Mouse (Mus musculus): ENCODE results near the gene Crb3. TPM values are rescaled to one million over a fixed set of nuclear protein-coding genes. Genes with fewer than 3 reads are reported as not detected.
"Not testable (repeated sequence)": the region's sequence is repeated elsewhere in the genome, so short reads cannot be mapped to it uniquely, and the experiment has no call there.

The Crb3 gene
- total and polyA plus RNA-seq, 2 experiments from 2014 or later = 3.5 to 4.0 TPM

DNA sequence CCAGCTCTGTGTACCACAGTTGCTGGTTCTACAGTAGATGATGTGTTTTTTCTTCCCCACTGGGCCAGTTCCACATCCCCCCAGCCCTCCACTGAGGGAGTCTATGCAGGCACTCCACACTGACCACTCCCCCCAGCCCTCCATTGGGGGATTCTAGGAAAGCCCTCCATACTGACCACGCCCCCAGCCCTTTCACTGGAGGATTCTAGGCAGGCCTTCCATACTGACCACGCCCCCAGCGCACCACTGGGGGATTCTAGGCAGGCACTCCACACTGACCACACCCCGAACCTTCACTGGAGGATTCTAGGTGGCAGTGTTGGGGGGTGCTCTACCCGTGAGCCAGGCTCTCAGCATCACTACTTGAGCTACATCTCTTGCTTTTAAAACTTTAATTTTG, 11.5 kb upstream of the Crb3 start:
- H3K4me2 ChIP-seq (ENCODE audit: low read depth) = no peak overlapping the region
- no peaks in the 10 kb centered on the region for H3K27me3 ChIP-seq (ENCODE audit: insufficient read depth, low read length)
- no peak overlapping the region for H3K9ac ChIP-seq
- H3K27ac ChIP-seq (ENCODE audit: low read depth, low read length) = no peak overlapping the region
- ATAC-seq (no peak), DNase-seq (no peak)
- H3K9me3 ChIP-seq (ENCODE audit: low read length) = no peaks in the 10 kb centered on the region
- H3K4me3 ChIP-seq (ENCODE audit: low read depth, low read length) = no peak overlapping the region
- no peaks in the 10 kb centered on the region for H3K4me1 ChIP-seq (ENCODE audit: insufficient read depth)
- no peak for TF ChIP-seq CTCF (IDR thresholded peaks at IDR 0.05; ENCODE audit: low read depth)
- 41% methylated on average over 5 of the region's 5 CpGs for WGBS
- peaks cover 45% of the 10 kb centered on the region for H3K36me3 ChIP-seq (ENCODE audit: insufficient read depth)

DNA sequence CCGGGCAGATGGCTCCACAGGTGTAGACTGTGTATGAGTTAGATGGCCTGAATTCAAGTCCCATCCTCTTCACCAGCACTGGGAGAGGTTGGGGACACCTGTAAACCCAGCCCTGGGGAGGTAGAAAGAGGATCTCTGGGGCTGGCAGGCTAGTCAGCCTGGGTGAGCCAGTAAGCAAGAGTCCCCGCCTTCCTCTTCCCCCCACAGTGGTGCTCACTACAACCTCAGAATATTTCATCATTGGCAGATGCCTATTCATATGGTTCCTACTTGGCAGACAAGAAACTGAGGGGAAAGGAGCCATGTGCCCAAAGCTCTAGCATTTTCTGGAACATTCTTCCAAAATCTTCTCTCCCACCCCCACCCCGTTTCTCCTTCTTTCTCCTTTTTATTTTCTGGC, 10.1 kb upstream of the Crb3 start:
- no peak overlapping the region for H3K4me3 ChIP-seq (ENCODE audit: low read depth, low read length)
- no peaks in the 10 kb centered on the region for H3K9me3 ChIP-seq (ENCODE audit: low read length)
- H3K9ac ChIP-seq = no peak overlapping the region
- ATAC-seq (peak; percentile 45), DNase-seq (peak; percentile 41)
- 82% methylated on average over 3 of the region's 3 CpGs for WGBS
- H3K27me3 ChIP-seq (ENCODE audit: insufficient read depth, low read length) = no peaks in the 10 kb centered on the region
- no peak for TF ChIP-seq CTCF (IDR thresholded peaks at IDR 0.05; ENCODE audit: low read depth)
- H3K36me3 ChIP-seq (ENCODE audit: insufficient read depth) = peaks cover 59% of the 10 kb centered on the region
- H3K27ac ChIP-seq (ENCODE audit: low read depth, low read length) = no peak overlapping the region
- no peak overlapping the region for H3K4me2 ChIP-seq (ENCODE audit: low read depth)
- H3K4me1 ChIP-seq (ENCODE audit: insufficient read depth) = no peaks in the 10 kb centered on the region

DNA sequence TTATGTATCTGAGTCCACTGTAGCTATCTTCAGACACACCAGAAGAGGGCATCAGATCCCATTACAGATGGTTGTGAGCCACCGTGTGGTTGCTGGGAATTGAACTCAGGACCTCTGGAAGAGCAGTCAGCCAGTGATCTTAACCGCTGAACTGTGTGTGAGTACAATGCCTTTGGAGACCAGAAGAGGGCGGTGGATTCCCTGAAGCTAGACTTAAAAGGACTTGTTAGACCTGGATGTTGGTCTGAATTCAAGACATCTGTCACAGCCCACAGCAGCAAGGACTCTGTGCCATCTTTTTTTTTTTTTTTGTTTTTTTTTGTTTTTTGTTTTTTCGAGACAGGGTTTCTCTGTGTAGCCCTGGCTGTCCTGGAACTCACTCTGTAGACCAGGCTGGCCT, 7.2 kb upstream of the Crb3 start:
- ATAC-seq; H3K4me1 ChIP-seq (ENCODE audit: insufficient read depth); H3K27ac ChIP-seq (ENCODE audit: low read depth, low read length); H3K9ac ChIP-seq; H3K4me3 ChIP-seq (ENCODE audit: low read depth, low read length); DNase-seq; H3K9me3 ChIP-seq (ENCODE audit: low read length); H3K4me2 ChIP-seq (ENCODE audit: low read depth); H3K27me3 ChIP-seq (ENCODE audit: insufficient read depth, low read length): not testable (repeated sequence)
- peaks cover 72% of the 10 kb centered on the region for H3K36me3 ChIP-seq (ENCODE audit: insufficient read depth)
- TF ChIP-seq CTCF (IDR thresholded peaks at IDR 0.05; ENCODE audit: low read depth) = peak; percentile 34; the same call in 1 of the 2 replicates
- 90% methylated on average over 4 of the region's 4 CpGs for WGBS

DNA sequence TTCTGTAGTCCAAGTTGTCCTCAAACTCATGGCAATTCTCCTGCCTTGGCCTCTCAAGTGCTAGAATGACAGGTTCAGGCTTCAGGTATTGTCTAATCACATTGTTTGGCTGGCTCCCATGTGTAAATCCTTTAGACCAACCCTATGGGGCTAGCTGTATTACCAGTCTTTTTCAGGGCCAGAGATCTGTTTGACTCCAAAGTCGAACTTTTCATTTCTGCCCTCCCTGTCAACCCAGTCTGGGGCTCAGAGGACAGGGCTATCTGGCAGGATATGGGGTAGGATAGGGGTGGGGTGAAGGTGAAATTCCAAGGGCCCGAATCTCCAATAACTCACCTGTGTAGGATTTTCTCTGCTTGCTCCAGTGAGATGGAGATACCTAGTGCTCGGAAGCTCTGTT, 2.7 kb upstream of the Crb3 start:
- peaks cover 4% of the 10 kb centered on the region; the same call in 1 of the 2 replicates for H3K27me3 ChIP-seq (ENCODE audit: insufficient read depth, low read length)
- 95% methylated on average over 3 of the region's 3 CpGs for WGBS
- H3K36me3 ChIP-seq (ENCODE audit: insufficient read depth) = peaks cover 51% of the 10 kb centered on the region
- H3K4me1 ChIP-seq (ENCODE audit: insufficient read depth) = peaks cover 9% of the 10 kb centered on the region
- no peak overlapping the region for H3K27ac ChIP-seq (ENCODE audit: low read depth, low read length)
- DNase-seq = no peak
- no peak for ATAC-seq
- H3K9me3 ChIP-seq (ENCODE audit: low read length) = no peaks in the 10 kb centered on the region
- H3K9ac ChIP-seq = no peak overlapping the region
- no peak for TF ChIP-seq CTCF (IDR thresholded peaks at IDR 0.05; ENCODE audit: low read depth)
- H3K4me3 ChIP-seq (ENCODE audit: low read depth, low read length) = no peak overlapping the region
- no peak overlapping the region for H3K4me2 ChIP-seq (ENCODE audit: low read depth)

GRCm38 (mm10) chr17:57059486-57059977, 627 bp downstream of the Crb3 start, which contains the start of gene Slc25a23:
Gene Slc25a23 (minus strand): TSS chr17:57059863.
- Histone ChIP-seq H3K4me1 (ENCODE audit: insufficient read depth) (peaks cover 9% of the 10 kb centered on the region), H3K9ac (peak within 1 kb of the TSS; percentile 75), H3K36me3 (ENCODE audit: insufficient read depth) (peaks cover 23% of the 10 kb centered on the region), H3K27me3 (ENCODE audit: insufficient read depth, low read length) (peaks cover 22% of the 10 kb centered on the region), H3K4me3 (ENCODE audit: low read depth, low read length) (peak within 1 kb of the TSS; percentile 86), H3K9me3 (ENCODE audit: low read length) (no peaks in the 10 kb centered on the region), H3K27ac (ENCODE audit: low read depth, low read length) (peak within 1 kb of the TSS; percentile 87), H3K4me2 (ENCODE audit: low read depth) (peak within 1 kb of the TSS; percentile 54)
- TF ChIP-seq CTCF (IDR thresholded peaks at IDR 0.05; ENCODE audit: low read depth) = no peak
- DNase-seq (peak; percentile 91), ATAC-seq (peak; percentile 85)
- WGBS = 3% methylated on average over 33 of the region's 45 CpGs

DNA sequence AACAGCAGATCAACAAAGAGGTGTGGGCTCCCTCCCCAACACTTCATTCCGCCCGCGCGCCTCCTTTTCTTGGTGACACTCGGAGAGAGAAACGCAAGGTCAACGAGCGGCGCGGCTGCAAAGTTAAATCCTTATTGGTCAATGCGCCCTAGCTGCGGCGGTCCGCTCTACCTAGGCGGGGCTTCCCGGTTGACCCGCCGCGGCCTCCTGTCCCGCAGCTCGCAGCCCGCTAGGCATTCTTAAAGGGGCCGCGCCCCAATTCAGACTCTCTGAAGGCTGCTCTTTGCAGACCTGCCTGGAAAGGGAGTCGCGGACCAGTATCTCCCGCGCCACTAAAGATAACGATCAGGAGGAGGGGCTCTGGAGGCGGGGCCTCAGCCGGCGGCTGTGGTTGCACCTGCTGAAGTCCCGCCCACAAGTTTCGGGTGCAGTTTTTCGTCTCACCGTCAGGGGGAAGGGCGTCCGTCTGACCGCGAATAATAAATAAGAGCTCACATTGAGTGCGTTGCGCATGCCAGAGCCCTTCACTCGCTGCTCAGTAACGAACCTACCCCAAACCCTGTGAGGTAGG, 1.4 kb downstream of the Crb3 start:
- DNase-seq = peak; percentile 97
- peaks cover 22% of the 10 kb centered on the region for H3K27me3 ChIP-seq (ENCODE audit: insufficient read depth, low read length)
- H3K4me3 ChIP-seq (ENCODE audit: low read depth, low read length) = peak overlapping the region; percentile 86
- no peaks in the 10 kb centered on the region for H3K9me3 ChIP-seq (ENCODE audit: low read length)
- WGBS = under 1% methylated on average over 44 of the region's 44 CpGs
- peak overlapping the region; percentile 75 for H3K9ac ChIP-seq
- H3K27ac ChIP-seq (ENCODE audit: low read depth, low read length) = peak overlapping the region; percentile 87
- peaks cover 15% of the 10 kb centered on the region for H3K36me3 ChIP-seq (ENCODE audit: insufficient read depth)
- peak; percentile 84 for TF ChIP-seq CTCF (IDR thresholded peaks at IDR 0.05; ENCODE audit: low read depth)
- ATAC-seq = peak; percentile 92
- H3K4me2 ChIP-seq (ENCODE audit: low read depth) = peak overlapping the region; percentile 54
- peaks cover 9% of the 10 kb centered on the region for H3K4me1 ChIP-seq (ENCODE audit: insufficient read depth)

DNA sequence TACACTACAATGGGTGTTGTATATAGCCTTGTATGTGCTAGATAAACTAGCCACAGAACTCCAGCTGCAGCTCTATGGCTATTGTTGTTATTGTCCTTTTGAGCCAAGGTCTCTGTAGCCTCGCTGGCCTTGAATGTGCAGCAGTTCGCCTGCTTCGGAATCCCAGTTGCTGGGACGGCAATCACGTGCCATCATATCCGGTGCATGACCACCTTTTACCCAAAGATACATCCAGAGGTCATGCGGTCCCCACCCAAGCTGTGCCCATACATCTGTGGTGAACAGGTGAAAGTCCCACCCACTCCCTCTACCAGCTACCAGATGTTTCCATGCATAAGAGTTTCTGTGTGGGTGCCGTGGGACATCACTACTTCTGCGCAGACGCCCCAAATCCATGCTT, 2.2 kb downstream of the Crb3 start:
- Histone ChIP-seq H3K9me3 (ENCODE audit: low read length) (no peaks in the 10 kb centered on the region), H3K9ac (no peak overlapping the region; the same call in 1 of the 2 replicates), H3K4me3 (ENCODE audit: low read depth, low read length) (peak overlapping the region; percentile 86), H3K4me1 (ENCODE audit: insufficient read depth) (peaks cover 9% of the 10 kb centered on the region), H3K27me3 (ENCODE audit: insufficient read depth, low read length) (peaks cover 22% of the 10 kb centered on the region), H3K4me2 (ENCODE audit: low read depth) (peak overlapping the region; percentile 54), H3K36me3 (ENCODE audit: insufficient read depth) (peaks cover 9% of the 10 kb centered on the region), H3K27ac (ENCODE audit: low read depth, low read length) (no peak overlapping the region)
- no peak for DNase-seq
- whole genome bisulfite sequencing = 38% methylated on average over 10 of the region's 10 CpGs
- no peak for ATAC-seq
- no peak for TF ChIP-seq CTCF (IDR thresholded peaks at IDR 0.05; ENCODE audit: low read depth)

Data from forebrain, postnatal 0 days (tissue).